Mouse (Mus musculus): ENCODE data around the gene Xndc1. TPM values are rescaled to one million over a fixed set of nuclear protein-coding genes. Genes with fewer than 3 reads are reported as not detected.

Gene Xndc1
- polyA plus RNA-seq, 3 experiments from 2014 or later = 17.6 to 31.1 (median 20.3) TPM

Other genes with a start within 250 kb of the Xndc1 start
- not detected for gene Phox2a, start 247.2 kb upstream of the Xndc1 start, polyA plus RNA-seq (2017; shearing (Covaris generic))
- 1 to 10 TPM; 2.2 to 5.1 (median 4.0) TPM for gene Inppl1, start 227.3 kb upstream of the Xndc1 start, polyA plus RNA-seq (2017; shearing (Covaris generic))
- gene Folr2, start 208.3 kb upstream of the Xndc1 start, polyA plus RNA-seq (2017; shearing (Covaris generic)) = not detected
- 10 to 100 TPM; 43.6 to 59.7 (median 52.5) TPM for gene Anapc15, start 201.8 kb upstream of the Xndc1 start, polyA plus RNA-seq (2017; shearing (Covaris generic))
- not detected for gene Folr1, start 194.7 kb upstream of the Xndc1 start, polyA plus RNA-seq (2017; shearing (Covaris generic))
- 100 to 1,000 TPM in 2 of 3 experiments, 10 to 100 TPM in 1; 96.6 to 125 (median 118) TPM for gene Lamtor1, start 159.6 kb upstream of the Xndc1 start, polyA plus RNA-seq (2017; shearing (Covaris generic))
- under 1 TPM in 2 of 3 experiments, not detected in 1; 0.26 to 0.83 TPM for gene Tomt, start 159.2 kb upstream of the Xndc1 start, polyA plus RNA-seq (2017; shearing (Covaris generic))
- gene Lrrc51, start 131.6 kb upstream of the Xndc1 start, polyA plus RNA-seq (2017; shearing (Covaris generic)) = 1 to 10 TPM; 1.4 to 6.2 (median 4.0) TPM
- gene Numa1, start 131.4 kb upstream of the Xndc1 start, polyA plus RNA-seq (2017; shearing (Covaris generic)) = 10 to 100 TPM; 66.2 to 75.4 (median 71.3) TPM
- 1 to 10 TPM; 5.8 to 7.4 (median 5.9) TPM for gene Il18bp, start 46.8 kb upstream of the Xndc1 start, polyA plus RNA-seq (2017; shearing (Covaris generic))
- gene Rnf121, start within 50 bp of the Xndc1 start, polyA plus RNA-seq (2017; shearing (Covaris generic)) = 10 to 100 TPM; 23.2 to 32.3 (median 28.7) TPM
- under 1 TPM; 0.24 to 0.93 (median 0.51) TPM for gene Xntrpc, start 202 bp downstream of the Xndc1 start, polyA plus RNA-seq (2017; shearing (Covaris generic))
- under 1 TPM in 1 of 3 experiments, not detected in 2; 0.15 TPM for gene Trpc2, start 17.6 kb downstream of the Xndc1 start, polyA plus RNA-seq (2017; shearing (Covaris generic))
- not detected for gene Art1, start 36.2 kb downstream of the Xndc1 start, polyA plus RNA-seq (2017; shearing (Covaris generic))
- under 1 TPM in 1 of 3 experiments, not detected in 2; 0.51 TPM for gene Art5, start 44.0 kb downstream of the Xndc1 start, polyA plus RNA-seq (2017; shearing (Covaris generic))
- not detected for gene Chrna10, start 51.3 kb downstream of the Xndc1 start, polyA plus RNA-seq (2017; shearing (Covaris generic))
- 10 to 100 TPM; 34.1 to 42.1 (median 39.1) TPM for gene Nup98, start 144.7 kb downstream of the Xndc1 start, polyA plus RNA-seq (2017; shearing (Covaris generic))
- 10 to 100 TPM; 46.4 to 51.1 (median 47.1) TPM for gene Pgap2, start 144.7 kb downstream of the Xndc1 start, polyA plus RNA-seq (2017; shearing (Covaris generic))
- gene Rhog, start 190.5 kb downstream of the Xndc1 start, polyA plus RNA-seq (2017; shearing (Covaris generic)) = 100 to 1,000 TPM; 135 to 199 (median 174) TPM
- 10 to 100 TPM; 46.3 to 50.9 (median 48.2) TPM for gene Stim1, start 202.3 kb downstream of the Xndc1 start, polyA plus RNA-seq (2017; shearing (Covaris generic))